In genomic region chr9:42908657-42909313, GRCm38 (mm10) we compare ENCODE assay signal across 10 mouse cellular contexts. TPM values are rescaled to one million over a fixed set of nuclear protein-coding genes. Genes with fewer than 3 reads are reported as not detected.
DNase-seq lines count a peak whose midpoint lies in the region; ATAC-seq lines count a peak whose summit lies in the region.
"Had no signal": no experiment of that assay in that cellular context is flagged by ENCODE, and none has a peak within 500 bp of the region (broad histone marks: within the 10 kb centered on the region; RNA-seq: fewer than 3 reads in every experiment).

No protein-coding gene starts in this region.

- H3K36me3 ChIP-seq in forebrain, embryonic 10.5 days (replicated peaks): no peaks in the 10 kb centered on the region
- H3K36me3 ChIP-seq in forebrain, embryonic 14.5 days (ENCODE audit: control insufficient read depth, insufficient read depth, low read length): no peaks in the 10 kb centered on the region
- H3K36me3 ChIP-seq in heart, embryonic 16.5 days (ENCODE audit: control insufficient read depth, insufficient read depth): no peaks in the 10 kb centered on the region
- H3K36me3 ChIP-seq in limb, embryonic 11.5 days (ENCODE audit: control insufficient read depth, insufficient read depth, low read length): no peaks in the 10 kb centered on the region
- H3K36me3 ChIP-seq: embryonic facial prominence, embryonic 13.5 days; hindbrain, embryonic 15.5 days had no signal

- DNase-seq in forebrain, embryonic 10.5 days (ENCODE audit: extremely low spot score, low spot score): peak; percentile 26
- no peak for DNase-seq in forebrain, embryonic 14.5 days (ENCODE audit: low spot score)
- peak; percentile 65 for DNase-seq in limb, embryonic 11.5 days (ENCODE audit: low spot score)
- DNase-seq in retina, embryonic 14.5 days (ENCODE audit: low spot score): peak; percentile 37
- no peak for DNase-seq in cerebellum, adult 11-12 months
- DNase-seq in cerebellum, adult 9-10 months: no peak
- DNase-seq in gastrocnemius, postnatal 25 days: no peak

- WGBS in forebrain, embryonic 10.5 days: 54% methylated on average over 8 of the region's 8 CpGs
- 62% methylated on average over 8 of the region's 8 CpGs for whole genome bisulfite sequencing in forebrain, embryonic 14.5 days
- 27% methylated on average over 8 of the region's 8 CpGs for WGBS in heart, embryonic 16.5 days
- WGBS in limb, embryonic 11.5 days: 27% methylated on average over 8 of the region's 8 CpGs

- H3K4me2 ChIP-seq in forebrain, embryonic 14.5 days (ENCODE audit: low read length): no peak overlapping the region
- no peak overlapping the region for H3K4me2 ChIP-seq in heart, embryonic 16.5 days (ENCODE audit: low read depth, low read length)
- no peak overlapping the region for H3K4me2 ChIP-seq in limb, embryonic 11.5 days (ENCODE audit: low read depth, severe bottlenecking)
- H3K4me2 ChIP-seq: embryonic facial prominence, embryonic 13.5 days; hindbrain, embryonic 15.5 days had no signal

- H3K9me3 ChIP-seq in forebrain, embryonic 10.5 days: peaks cover 5% of the 10 kb centered on the region; the same call in 1 of the 2 replicates
- H3K9me3 ChIP-seq in forebrain, embryonic 14.5 days (replicated peaks; ENCODE audit: control insufficient read depth, low read length): no peaks in the 10 kb centered on the region
- H3K9me3 ChIP-seq in heart, embryonic 16.5 days (replicated peaks; ENCODE audit: control insufficient read depth, low read length): no peaks in the 10 kb centered on the region; the same call in 1 of the 2 replicates
- no peaks in the 10 kb centered on the region for H3K9me3 ChIP-seq in limb, embryonic 11.5 days (ENCODE audit: control insufficient read depth, low read length)
- H3K9me3 ChIP-seq: embryonic facial prominence, embryonic 13.5 days; hindbrain, embryonic 15.5 days had no signal

- ATAC-seq in forebrain, embryonic 14.5 days: no peak
- peak; percentile 60; the same call in 1 of the 2 replicates for ATAC-seq in heart, embryonic 16.5 days (replicated peaks; ENCODE audit: extremely low read depth, insufficient read depth, low FRiP score)
- ATAC-seq in limb, embryonic 11.5 days (ENCODE audit: insufficient number of reproducible peaks, low FRiP score, low TSS enrichment, low read depth): no peak

- H3K4me1 ChIP-seq in forebrain, embryonic 10.5 days: peaks cover 34% of the 10 kb centered on the region
- peaks cover 7% of the 10 kb centered on the region for H3K4me1 ChIP-seq in forebrain, embryonic 14.5 days (ENCODE audit: control insufficient read depth, insufficient read depth, low read length)
- H3K4me1 ChIP-seq in heart, embryonic 16.5 days (ENCODE audit: control insufficient read depth, insufficient read depth, low read length): peaks cover 4% of the 10 kb centered on the region; the same call in 1 of the 2 replicates
- H3K4me1 ChIP-seq in limb, embryonic 11.5 days (ENCODE audit: control insufficient read depth, insufficient read depth, low read length): peaks cover 25% of the 10 kb centered on the region

- peak overlapping the region; percentile 9; the same call in 1 of the 2 replicates for H3K27ac ChIP-seq in forebrain, embryonic 10.5 days
- H3K27ac ChIP-seq in forebrain, embryonic 14.5 days (ENCODE audit: low read depth, low read length): no peak overlapping the region
- no peak overlapping the region for H3K27ac ChIP-seq in heart, embryonic 16.5 days (ENCODE audit: low read length)
- H3K27ac ChIP-seq in limb, embryonic 11.5 days (replicated peaks; ENCODE audit: low read depth, low read length): 0 out of 2 replicates have a peak overlapping the region, but pooled peaks have one; percentile 23
- H3K27ac ChIP-seq: embryonic facial prominence, embryonic 13.5 days; hindbrain, embryonic 15.5 days had no signal

- no peak overlapping the region for H3K4me3 ChIP-seq in forebrain, embryonic 10.5 days
- H3K4me3 ChIP-seq in forebrain, embryonic 14.5 days (ENCODE audit: low read depth, low read length): no peak overlapping the region
- H3K4me3 ChIP-seq in heart, embryonic 16.5 days (ENCODE audit: low read length): no peak overlapping the region
- no peak overlapping the region for H3K4me3 ChIP-seq in limb, embryonic 11.5 days (ENCODE audit: low read depth, low read length)
- H3K4me3 ChIP-seq: embryonic facial prominence, embryonic 13.5 days; hindbrain, embryonic 15.5 days had no signal

- no peak overlapping the region for H3K9ac ChIP-seq in forebrain, embryonic 14.5 days (ENCODE audit: low read length)
- no peak overlapping the region for H3K9ac ChIP-seq in heart, embryonic 16.5 days (ENCODE audit: low read length)
- no peak overlapping the region for H3K9ac ChIP-seq in limb, embryonic 11.5 days (ENCODE audit: low read length)
- H3K9ac ChIP-seq: embryonic facial prominence, embryonic 13.5 days; hindbrain, embryonic 15.5 days had no signal

- H3K27me3 ChIP-seq in forebrain, embryonic 10.5 days (ENCODE audit: poor library complexity, severe bottlenecking): no peaks in the 10 kb centered on the region; the same call in 1 of the 2 replicates
- no peaks in the 10 kb centered on the region for H3K27me3 ChIP-seq in forebrain, embryonic 14.5 days (replicated peaks; ENCODE audit: control insufficient read depth, insufficient read depth, low read length)
- H3K27me3 ChIP-seq in heart, embryonic 16.5 days (ENCODE audit: control insufficient read depth, insufficient read depth, low read length): no peaks in the 10 kb centered on the region
- no peaks in the 10 kb centered on the region for H3K27me3 ChIP-seq in limb, embryonic 11.5 days (ENCODE audit: control insufficient read depth, insufficient read depth, low read length)
- H3K27me3 ChIP-seq: embryonic facial prominence, embryonic 13.5 days; hindbrain, embryonic 15.5 days had no signal

RNA-seq across cellular contexts. Expression of gene Grik4, which starts 35.5 kb away (rescaled TPM):
- 1.0 and 1.5 TPM in 2 replicates for polyA plus RNA-seq in forebrain, embryonic 10.5 days (2016; fragmentation: Nextera tagmentation; extraction: Ambion mirVana)
- 1.4 and 1.9 TPM in 2 replicates for polyA plus RNA-seq in forebrain, embryonic 14.5 days (2014; fragmentation: Nextera tagmentation; extraction: Ambion mirVana)
- polyA plus RNA-seq in heart, embryonic 16.5 days (2015; fragmentation: Nextera tagmentation; extraction: Ambion mirVana): 0.19 and 0.24 TPM in 2 replicates
- 0.84 and 1.1 TPM in 2 replicates for polyA plus RNA-seq in limb, embryonic 11.5 days (2014; fragmentation: Nextera tagmentation; extraction: Ambion mirVana)
- total RNA-seq in gastrocnemius, postnatal 25 days (2021): under 1 TPM; 0.11 to 0.36 TPM

Comparison
In these comparisons a context has a peak if more than half of its experiments do, and no peak if none do; other contexts are left out.
1. DNase-seq: peak in forebrain, embryonic 10.5 days (single experiment), limb, embryonic 11.5 days (single experiment) and retina, embryonic 14.5 days (single experiment); none in forebrain, embryonic 14.5 days (single experiment), cerebellum, adult 11-12 months (single experiment), cerebellum, adult 9-10 months (single experiment) and gastrocnemius, postnatal 25 days (single experiment).
2. H3K27ac ChIP-seq: peak in forebrain, embryonic 10.5 days (single experiment) and limb, embryonic 11.5 days (single experiment); none in forebrain, embryonic 14.5 days (single experiment) and heart, embryonic 16.5 days (single experiment).